Mouse (Mus musculus) olfactory bulb, adult 2 months (tissue): ENCODE measurements around the gene Mkln1.

Experiments used
- CTCF ChIP-seq: fragments of 200-500 bp; IDR thresholded peaks from 2 replicates; pipeline ENCODE4 v1.5.1; 2012; ENCODE audit warnings: low read depth, mild to moderate bottlenecking, low read length, moderate library complexity; ENCODE audit not compliant: insufficient read depth
- POLR2A ChIP-seq: fragments of 200-500 bp; IDR thresholded peaks from 2 replicates; pipeline ENCODE4 v1.6.1; 2012; ENCODE audit warnings: mild to moderate bottlenecking, low read depth, low read length, moderate library complexity; ENCODE audit not compliant: insufficient read depth

GRCm38 (mm10) chr6:31384794-31385193 lies 13.7 kb upstream of the Mkln1 start:
- TF ChIP-seq CTCF = no peak
- TF ChIP-seq POLR2A = no peak
